Mouse (Mus musculus) erythroblast, embryonic 14.5 days (primary cell): ENCODE results near the gene Rnf144a.

Experiments used
- GATA1 ChIP-seq: IDR thresholded peaks from 2 replicates; pipeline ENCODE4 v1.6.1; 2012; ENCODE audit warnings: low read length, inconsistent platforms, mixed read lengths
- TAL1 ChIP-seq: IDR thresholded peaks from 3 replicates; pipeline ENCODE4 v1.6.1; 2012; ENCODE audit warnings: low read length, inconsistent platforms, mixed read lengths

DNA sequence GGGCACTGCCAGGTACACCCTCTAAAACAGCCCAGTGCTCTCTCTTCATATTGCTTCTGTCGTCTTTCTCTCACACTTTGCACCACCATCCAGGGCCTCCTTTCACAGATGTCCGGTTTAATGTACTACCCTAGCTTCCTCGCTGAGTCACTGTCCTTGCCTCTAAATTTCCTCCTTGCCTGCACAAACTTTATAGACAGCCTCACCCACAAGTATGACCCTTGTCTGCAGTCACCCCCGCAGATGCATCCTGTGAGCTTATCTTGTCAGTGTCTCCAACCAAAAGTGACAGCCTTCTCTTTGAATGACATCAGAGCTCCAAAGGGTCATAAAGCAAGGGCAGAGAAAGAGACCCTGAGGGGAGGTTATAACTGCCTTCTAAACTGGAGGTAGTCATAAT lies 37.9 kb upstream of the Rnf144a start:
- TF ChIP-seq GATA1 (no peak), TAL1 (no peak)
